Mouse (Mus musculus) megakaryocyte-erythroid progenitor cell, adult 5-6 weeks (primary cell): Measurements from ENCODE around the gene Utp4. TPM values are rescaled to one million over a fixed set of nuclear protein-coding genes. Genes with fewer than 3 reads are reported as not detected.

Source experiments
- ATAC-seq: replicated peaks from 2 replicates; pipeline ENCODE4 v1.8.0; 2016; ENCODE audit warnings: mild to moderate bottlenecking, inconsistent platforms; ENCODE audit not compliant: severe bottlenecking, poor library complexity, low FRiP score, low TSS enrichment
- total RNA-seq, 2 experiments: library from RNA; stranded (forward) in 1 of 2; stranded (reverse) in 1 of 2; fragments of 200-1000, 215-1000 nt in 1 of 2; fragments of >200 nt in 1 of 2; fragmentation: Nextera tagmentation in 1 of 2; gene quantifications; 2 replicates each; pipeline ENCODE4 v1.2.3; 2014 to 2017

Gene Utp4
- total RNA-seq, 2 experiments from 2014 or later, result 75.1 to 79.4 TPM

- ATAC-seq, result no peak
These were observed 41.0 kb downstream of the Utp4 start for GRCm38 (mm10) chr8:106934226-106934977.

- peak; percentile 66 for ATAC-seq
These were observed 42.0 kb downstream of the Utp4 start, which contains the start of gene Sntb2 for GRCm38 (mm10) chr8:106935324-106935869. Gene Sntb2, plus strand, starts transcription at chr8:106935750.

- ATAC-seq, result no peak
These were observed 42.6 kb downstream of the Utp4 start for GRCm38 (mm10) chr8:106935899-106936477.

GRCm38 (mm10) chr8:106936478-106937051, 43.1 kb downstream of the Utp4 start:
- peak; percentile 35; the same call in 1 of the 2 replicates for ATAC-seq

GRCm38 (mm10) chr8:106937081-106937800, 43.8 kb downstream of the Utp4 start:
- ATAC-seq, result no peak

- no peak for ATAC-seq
These were observed 48.4 kb downstream of the Utp4 start for GRCm38 (mm10) chr8:106941806-106942205.

GRCm38 (mm10) chr8:106943874-106944418, 50.5 kb downstream of the Utp4 start:
- no peak for ATAC-seq

GRCm38 (mm10) chr8:106944756-106945155, 51.3 kb downstream of the Utp4 start:
- ATAC-seq, result no peak

- ATAC-seq, result no peak
These were observed 55.3 kb downstream of the Utp4 start for GRCm38 (mm10) chr8:106948678-106949243.

GRCm38 (mm10) chr8:106951707-106952106, 58.3 kb downstream of the Utp4 start:
- no peak for ATAC-seq

- no peak for ATAC-seq
These were observed 60.1 kb downstream of the Utp4 start for GRCm38 (mm10) chr8:106953571-106953970.

- ATAC-seq, result no peak
These were observed 63.6 kb downstream of the Utp4 start for GRCm38 (mm10) chr8:106957086-106957485.

GRCm38 (mm10) chr8:106958212-106958611, 64.8 kb downstream of the Utp4 start:
- ATAC-seq, result no peak

- ATAC-seq, result no peak
These were observed 66.2 kb downstream of the Utp4 start for GRCm38 (mm10) chr8:106959626-106960025.

GRCm38 (mm10) chr8:106962322-106962721, 68.9 kb downstream of the Utp4 start:
- ATAC-seq, result no peak

GRCm38 (mm10) chr8:106963365-106963764, 69.9 kb downstream of the Utp4 start:
- no peak for ATAC-seq

GRCm38 (mm10) chr8:106964573-106964972, 71.1 kb downstream of the Utp4 start:
- no peak for ATAC-seq

- ATAC-seq, result no peak
These were observed 76.5 kb downstream of the Utp4 start for GRCm38 (mm10) chr8:106969964-106970363.

- no peak for ATAC-seq
These were observed 78.5 kb downstream of the Utp4 start for GRCm38 (mm10) chr8:106971916-106972315.
